Mouse (Mus musculus): Measurements from ENCODE around the gene Cdh13. TPM values are rescaled to one million over a fixed set of nuclear protein-coding genes. Genes with fewer than 3 reads are reported as not detected.

Cdh13 gene
- polyA plus RNA-seq, 1 experiment from 2014 or later = 18.5 TPM

DNA sequence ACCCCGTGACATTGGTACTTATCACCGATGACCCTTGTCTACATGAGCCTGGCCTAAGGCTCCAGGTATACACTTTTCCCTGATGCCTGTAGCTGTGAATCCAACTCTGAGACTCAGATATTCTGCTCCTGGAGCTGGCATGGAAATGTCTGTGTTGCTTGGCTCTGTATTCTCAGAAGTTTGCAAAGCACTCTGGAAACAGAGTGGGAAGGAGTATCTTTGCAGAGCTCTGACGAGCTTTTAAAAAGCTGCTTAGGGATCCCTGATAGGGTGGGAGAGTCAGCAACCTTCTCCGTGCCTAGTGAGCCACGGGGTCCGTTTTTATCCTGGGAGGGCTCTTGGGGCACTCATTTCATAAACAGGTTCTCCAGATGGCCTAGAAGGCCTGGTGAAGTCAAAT is 526.1 kb downstream of the Cdh13 start:
- no peak for TF ChIP-seq CTCF (IDR thresholded peaks at IDR 0.05; ENCODE audit: low read depth)
- no peak for TF ChIP-seq EP300 (optimal IDR thresholded peaks at IDR 0.05)
- no peak overlapping the region for H3K4me3 ChIP-seq (ENCODE audit: low read depth, low read length)
- H3K36me3 ChIP-seq (ENCODE audit: control insufficient read depth, insufficient read depth, low read length) = no peaks in the 10 kb centered on the region

DNA sequence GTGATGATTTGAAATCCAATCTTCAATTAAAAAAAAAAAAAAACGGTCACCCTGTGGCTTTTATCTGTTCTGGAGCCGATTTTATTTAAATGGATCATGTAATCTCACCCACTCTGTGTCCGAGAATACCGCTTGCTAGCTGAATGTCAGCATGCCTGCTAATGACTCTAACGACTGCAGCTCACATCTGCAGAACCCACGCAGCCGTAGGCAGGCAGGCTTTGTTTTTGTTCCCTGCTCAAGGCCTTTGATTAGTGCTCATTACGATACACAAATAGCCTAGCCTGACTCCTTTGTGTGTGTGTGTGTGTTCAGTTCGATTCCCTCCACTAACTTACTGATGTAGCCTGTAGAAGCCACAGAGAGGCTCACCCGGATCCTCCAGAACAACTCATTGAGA is 531.5 kb downstream of the Cdh13 start:
- DNase-seq (ENCODE audit: low spot score) (no peak), ATAC-seq (ENCODE audit: low FRiP score, low TSS enrichment) (no peak)
- Histone ChIP-seq H3K4me1 (replicated peaks; ENCODE audit: control insufficient read depth, insufficient read depth) (no peaks in the 10 kb centered on the region), H3K4me3 (ENCODE audit: low read depth, low read length) (no peak overlapping the region), H3K9me3 (ENCODE audit: control insufficient read depth, low read length) (no peaks in the 10 kb centered on the region), H3K27ac (replicated peaks) (no peak overlapping the region), H3K4me2 (replicated peaks; ENCODE audit: low read depth) (no peak overlapping the region), H3K27me3 (ENCODE audit: control insufficient read depth, insufficient read depth, low read length) (no peaks in the 10 kb centered on the region), H3K9ac (ENCODE audit: low read length) (no peak overlapping the region), H3K36me3 (ENCODE audit: control insufficient read depth, insufficient read depth, low read length) (no peaks in the 10 kb centered on the region)
- WGBS = 81% methylated on average over 10 of the region's 10 CpGs
- TF ChIP-seq EP300 (optimal IDR thresholded peaks at IDR 0.05) (no peak), CTCF (IDR thresholded peaks at IDR 0.05; ENCODE audit: low read depth) (no peak)

More for the DNA sequence above, 526.1 kb downstream of the Cdh13 start:
- WGBS = 65% methylated on average over 6 of the region's 6 CpGs
- no peaks in the 10 kb centered on the region for H3K27me3 ChIP-seq (ENCODE audit: control insufficient read depth, insufficient read depth, low read length)
- H3K9ac ChIP-seq (ENCODE audit: low read length) = no peak overlapping the region
- no peak for DNase-seq (ENCODE audit: low spot score)
- H3K4me1 ChIP-seq (replicated peaks; ENCODE audit: control insufficient read depth, insufficient read depth) = no peaks in the 10 kb centered on the region
- H3K9me3 ChIP-seq (ENCODE audit: control insufficient read depth, low read length) = no peaks in the 10 kb centered on the region
- no peak overlapping the region for H3K27ac ChIP-seq (replicated peaks)
- ATAC-seq (ENCODE audit: low FRiP score, low TSS enrichment) = no peak
- no peak overlapping the region for H3K4me2 ChIP-seq (replicated peaks; ENCODE audit: low read depth)

DNA sequence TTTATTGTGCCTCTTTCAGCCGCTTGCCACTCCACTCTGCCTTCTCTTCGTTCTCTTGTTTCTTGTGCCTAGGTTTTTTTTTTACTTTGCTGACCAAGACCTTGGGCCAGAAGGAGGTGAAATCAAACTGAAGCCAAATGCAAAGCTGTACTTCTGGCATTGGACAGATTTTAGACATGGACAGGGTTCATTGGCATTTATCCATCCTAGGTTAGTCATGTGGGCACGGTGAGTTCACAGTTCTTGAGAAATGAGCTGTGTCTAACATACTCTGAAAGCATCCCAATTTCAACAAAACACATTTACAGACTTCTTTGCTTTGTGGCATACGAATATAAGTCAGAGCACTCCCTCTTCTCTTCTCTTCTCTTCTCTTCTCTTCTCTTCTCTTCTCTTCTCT is 543.2 kb downstream of the Cdh13 start:
- Histone ChIP-seq H3K4me1 (replicated peaks; ENCODE audit: control insufficient read depth, insufficient read depth) (no peaks in the 10 kb centered on the region), H3K27ac (replicated peaks) (no peak overlapping the region), H3K27me3 (ENCODE audit: control insufficient read depth, insufficient read depth, low read length) (no peaks in the 10 kb centered on the region), H3K9ac (ENCODE audit: low read length) (no peak overlapping the region), H3K9me3 (ENCODE audit: control insufficient read depth, low read length) (no peaks in the 10 kb centered on the region), H3K4me3 (ENCODE audit: low read depth, low read length) (no peak overlapping the region), H3K36me3 (ENCODE audit: control insufficient read depth, insufficient read depth, low read length) (no peaks in the 10 kb centered on the region), H3K4me2 (replicated peaks; ENCODE audit: low read depth) (no peak overlapping the region)
- 69% methylated on average over 4 of the region's 4 CpGs for WGBS
- DNase-seq (ENCODE audit: low spot score) (no peak), ATAC-seq (ENCODE audit: low FRiP score, low TSS enrichment) (no peak)
- no peak for TF ChIP-seq CTCF (IDR thresholded peaks at IDR 0.05; ENCODE audit: low read depth)
- TF ChIP-seq EP300 (optimal IDR thresholded peaks at IDR 0.05) = no peak

DNA sequence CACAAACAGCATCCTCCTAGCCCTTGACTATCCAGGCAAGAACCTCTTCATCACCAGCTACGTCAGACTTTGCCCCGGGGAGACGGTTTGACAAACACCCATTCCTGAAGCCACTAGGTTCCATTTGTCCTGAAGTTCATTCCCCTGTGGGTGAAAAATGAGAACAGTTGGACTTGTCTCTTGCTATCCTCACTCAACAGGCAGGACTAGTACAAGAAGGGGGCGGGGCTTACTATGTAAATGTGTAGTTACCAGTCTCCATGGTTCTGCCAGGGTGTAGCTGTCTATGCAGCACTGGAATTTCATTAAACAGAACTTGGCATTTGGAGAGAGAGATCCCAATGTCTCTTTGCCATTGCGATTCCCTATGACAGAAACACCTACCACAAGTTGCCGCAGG is 544.2 kb downstream of the Cdh13 start:
- Histone ChIP-seq H3K4me2 (replicated peaks; ENCODE audit: low read depth) (no peak overlapping the region), H3K27ac (replicated peaks) (no peak overlapping the region), H3K4me1 (replicated peaks; ENCODE audit: control insufficient read depth, insufficient read depth) (no peaks in the 10 kb centered on the region), H3K36me3 (ENCODE audit: control insufficient read depth, insufficient read depth, low read length) (no peaks in the 10 kb centered on the region), H3K4me3 (ENCODE audit: low read depth, low read length) (no peak overlapping the region), H3K9ac (ENCODE audit: low read length) (no peak overlapping the region), H3K9me3 (ENCODE audit: control insufficient read depth, low read length) (no peaks in the 10 kb centered on the region), H3K27me3 (ENCODE audit: control insufficient read depth, insufficient read depth, low read length) (no peaks in the 10 kb centered on the region)
- no peak for TF ChIP-seq CTCF (IDR thresholded peaks at IDR 0.05; ENCODE audit: low read depth)
- no peak for TF ChIP-seq EP300 (optimal IDR thresholded peaks at IDR 0.05)
- 82% methylated on average over 6 of the region's 6 CpGs for WGBS
- no peak for DNase-seq (ENCODE audit: low spot score)
- ATAC-seq (ENCODE audit: low FRiP score, low TSS enrichment) = no peak

DNA sequence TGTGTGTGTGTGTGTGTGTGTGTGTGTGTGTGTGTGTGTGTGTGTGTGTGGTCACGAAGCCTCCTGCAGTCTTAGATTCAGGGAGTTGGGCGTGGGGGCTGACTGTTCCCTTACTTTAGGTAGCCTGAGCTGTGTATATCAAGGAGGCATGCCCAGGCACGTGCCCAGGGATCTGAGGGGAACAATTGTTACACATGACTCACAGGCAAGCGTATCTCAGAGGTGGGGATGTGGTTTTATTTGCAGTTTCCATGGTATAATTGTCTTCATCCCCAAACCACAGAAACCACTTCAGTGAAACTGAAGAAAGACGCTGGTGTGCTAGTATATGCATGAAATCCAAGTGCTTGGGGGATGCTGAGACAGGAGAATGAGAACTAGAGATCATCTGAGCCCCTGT is 546.8 kb downstream of the Cdh13 start:
- no peaks in the 10 kb centered on the region for H3K9me3 ChIP-seq (ENCODE audit: control insufficient read depth, low read length)
- no peak overlapping the region for H3K27ac ChIP-seq (replicated peaks)
- H3K4me2 ChIP-seq (replicated peaks; ENCODE audit: low read depth) = no peak overlapping the region
- H3K36me3 ChIP-seq (ENCODE audit: control insufficient read depth, insufficient read depth, low read length) = no peaks in the 10 kb centered on the region
- no peak overlapping the region for H3K4me3 ChIP-seq (ENCODE audit: low read depth, low read length)
- no peaks in the 10 kb centered on the region for H3K4me1 ChIP-seq (replicated peaks; ENCODE audit: control insufficient read depth, insufficient read depth)
- 42% methylated on average over 5 of the region's 5 CpGs for WGBS
- no peaks in the 10 kb centered on the region for H3K27me3 ChIP-seq (ENCODE audit: control insufficient read depth, insufficient read depth, low read length)
- no peak for TF ChIP-seq CTCF (IDR thresholded peaks at IDR 0.05; ENCODE audit: low read depth)
- DNase-seq (ENCODE audit: low spot score) (peak; percentile 21), ATAC-seq (ENCODE audit: low FRiP score, low TSS enrichment) (0 out of 2 replicates have a peak, but pooled peaks have one; percentile 32)
- H3K9ac ChIP-seq (ENCODE audit: low read length) = no peak overlapping the region

DNA sequence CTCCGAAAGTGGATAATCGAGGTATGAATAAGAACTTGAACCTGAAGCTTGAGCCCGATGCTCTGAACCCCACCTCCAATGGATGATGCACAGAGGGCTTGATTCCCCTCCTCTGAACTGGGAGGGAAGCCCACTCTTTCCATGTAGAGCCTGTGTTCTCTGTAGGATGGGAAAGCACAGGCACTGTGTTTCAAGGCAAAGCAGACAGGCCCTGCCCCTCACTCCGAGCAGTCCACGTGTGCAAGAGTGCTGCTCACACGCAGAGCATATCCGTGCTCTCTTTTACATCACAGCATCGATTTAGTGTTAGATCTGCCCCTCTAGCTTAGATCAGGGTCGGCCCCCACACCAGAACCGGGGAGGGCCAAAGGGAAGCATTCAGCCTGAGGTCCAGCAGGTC is 547.5 kb downstream of the Cdh13 start:
- ATAC-seq (ENCODE audit: low FRiP score, low TSS enrichment) = no peak
- TF ChIP-seq CTCF (IDR thresholded peaks at IDR 0.05; ENCODE audit: low read depth) = no peak
- TF ChIP-seq EP300 (optimal IDR thresholded peaks at IDR 0.05) = no peak
- no peak overlapping the region for H3K27ac ChIP-seq (replicated peaks)
- no peaks in the 10 kb centered on the region for H3K4me1 ChIP-seq (replicated peaks; ENCODE audit: control insufficient read depth, insufficient read depth)
- no peaks in the 10 kb centered on the region for H3K36me3 ChIP-seq (ENCODE audit: control insufficient read depth, insufficient read depth, low read length)
- H3K27me3 ChIP-seq (ENCODE audit: control insufficient read depth, insufficient read depth, low read length) = no peaks in the 10 kb centered on the region
- no peak overlapping the region for H3K9ac ChIP-seq (ENCODE audit: low read length)
- no peak overlapping the region for H3K4me3 ChIP-seq (ENCODE audit: low read depth, low read length)
- H3K9me3 ChIP-seq (ENCODE audit: control insufficient read depth, low read length) = no peaks in the 10 kb centered on the region
- WGBS = 77% methylated on average over 10 of the region's 10 CpGs
- no peak overlapping the region for H3K4me2 ChIP-seq (replicated peaks; ENCODE audit: low read depth)
- DNase-seq (ENCODE audit: low spot score) = no peak

All from stomach, postnatal 0 days (tissue).